Mouse (Mus musculus) intestine, embryonic 14.5 days (tissue): ENCODE measurements around the gene Oas1e. TPM values are rescaled to one million over a fixed set of nuclear protein-coding genes. Genes with fewer than 3 reads are reported as not detected.

Experiments
- ATAC-seq: fragments of 200-750 bp; cut with Nextera tagmentation; replicated peaks from 2 replicates; pipeline ENCODE4 v1.8.0; 2017; ENCODE audit warnings: low read depth, moderate number of reproducible peaks, moderate TSS enrichment, moderate library complexity; ENCODE audit not compliant: low FRiP score, low TSS enrichment
- DNase-seq: peaks from one replicate; pipeline ENCODE4 v3.0.0-alpha.2; 2018; ENCODE audit warnings: low spot score
- H3K27ac ChIP-seq: fragments of 300-500 bp; sonication (generic); 2 replicates; pipeline ENCODE4 v1.5.1; 2014; ENCODE audit warnings: low read depth, mild to moderate bottlenecking, control low read depth
- H3K27me3 ChIP-seq: fragments of 300-500 bp; sonication (generic); replicated peaks from 2 replicates; pipeline ENCODE4 v1.6.1; 2014; ENCODE audit warnings: low read length, control low read depth; ENCODE audit not compliant: control insufficient read depth, insufficient read depth
- H3K36me3 ChIP-seq: fragments of 300-500 bp; sonication (generic); 2 replicates; pipeline ENCODE4 v1.6.1; 2014; ENCODE audit warnings: low read length, control low read depth; ENCODE audit not compliant: control insufficient read depth, insufficient read depth
- H3K4me1 ChIP-seq: fragments of 300-500 bp; sonication (generic); replicated peaks from 2 replicates; pipeline ENCODE4 v1.6.1; 2014; ENCODE audit warnings: low read length, control low read depth, mixed read lengths; ENCODE audit not compliant: control insufficient read depth, insufficient read depth
- H3K4me2 ChIP-seq: fragments of 300-500 bp; sonication (generic); 2 replicates; pipeline ENCODE4 v1.6.1; 2014; ENCODE audit warnings: low read length
- H3K4me3 ChIP-seq: fragments of 300-500 bp; sonication (generic); 2 replicates; pipeline ENCODE4 v1.5.1; 2014; ENCODE audit warnings: low read depth, low read length, control low read depth, mixed read lengths
- H3K9ac ChIP-seq: fragments of 300-500 bp; sonication (generic); 2 replicates; pipeline ENCODE4 v1.6.1; 2014; ENCODE audit warnings: mild to moderate bottlenecking, low read length
- H3K9me3 ChIP-seq: fragments of 300-500 bp; sonication (generic); 2 replicates; pipeline ENCODE4 v1.6.1; 2016; ENCODE audit warnings: low read length, control low read depth; ENCODE audit not compliant: control insufficient read depth
- WGBS: fragments of 180-500 bp; shearing (Covaris S2); extraction: QIAGEN DNeasy Blood & Tissue Kit; methylation state at CpG from one replicate; pipeline ENCODE4 v1.1.7; 2014; 5-methylcytosine and 5-hydroxymethylcytosine counted together
- polyA plus RNA-seq: library from polyadenylated mRNA; unstranded; fragments of >200 nt; fragmentation: Nextera tagmentation; extraction: Ambion mirVana; gene quantifications from 2 replicates; pipeline ENCODE4 v1.2.1, GENCODE M21; 2014

Gene Oas1e
- polyA plus RNA-seq, 1 experiment from 2014 or later = not detected

DNA sequence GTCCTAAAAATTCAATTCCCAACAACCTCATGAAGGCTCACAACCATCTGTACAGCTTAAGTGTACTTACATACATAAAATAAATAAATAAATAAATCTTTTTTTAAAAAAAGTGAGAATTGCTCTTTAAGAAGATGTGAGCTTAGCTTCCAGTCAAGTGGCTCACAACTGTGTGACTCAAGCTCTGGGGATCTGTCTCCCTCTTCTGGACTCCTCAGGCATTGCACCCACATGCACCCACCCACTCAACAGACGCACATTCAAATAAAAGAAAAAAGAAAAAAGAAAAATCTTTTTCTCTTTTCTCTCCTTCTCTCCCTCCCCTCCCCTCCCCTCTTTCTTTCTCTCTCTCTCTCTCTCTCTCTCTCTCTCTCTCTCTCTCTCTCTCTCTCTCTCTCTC lies 13.7 kb downstream of the Oas1e start:
- H3K4me3 ChIP-seq = no peak overlapping the region

DNA sequence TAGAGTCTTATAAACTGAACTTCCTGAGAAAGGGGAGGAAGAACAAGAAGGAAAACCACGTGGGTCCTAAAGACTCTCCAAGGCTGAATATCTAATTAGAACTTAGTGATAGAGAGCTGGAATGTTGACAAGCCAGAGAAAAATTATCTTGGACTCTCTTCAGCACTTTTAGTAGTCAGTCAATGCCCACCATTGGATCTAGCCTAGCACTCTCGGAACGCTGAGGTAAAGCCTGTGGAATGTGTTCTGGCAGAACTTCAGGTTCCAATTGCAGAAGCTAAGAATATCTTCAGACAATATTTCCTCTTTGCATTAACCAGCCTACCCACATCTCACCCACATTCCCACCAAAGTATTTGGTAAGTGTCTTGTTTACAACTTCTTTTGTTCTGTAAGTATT lies 15.4 kb downstream of the Oas1e start:
- DNase-seq (no peak), ATAC-seq (no peak)
- no peaks in the 10 kb centered on the region for H3K4me1 ChIP-seq
- WGBS = 41% methylated on average over 3 of the region's 3 CpGs
- no peak overlapping the region for H3K4me2 ChIP-seq
- H3K36me3 ChIP-seq = no peaks in the 10 kb centered on the region
- no peaks in the 10 kb centered on the region for H3K9me3 ChIP-seq
- H3K27ac ChIP-seq = no peak overlapping the region
- no peak overlapping the region for H3K9ac ChIP-seq
- H3K4me3 ChIP-seq = no peak overlapping the region
- no peaks in the 10 kb centered on the region for H3K27me3 ChIP-seq

More for the DNA sequence above, 13.7 kb downstream of the Oas1e start:
- 78% methylated on average over 1 of the region's 1 CpGs for WGBS
- H3K9me3 ChIP-seq = no peaks in the 10 kb centered on the region
- no peak overlapping the region for H3K27ac ChIP-seq
- H3K4me1 ChIP-seq = no peaks in the 10 kb centered on the region
- H3K9ac ChIP-seq = no peak overlapping the region
- H3K36me3 ChIP-seq = no peaks in the 10 kb centered on the region
- H3K27me3 ChIP-seq = no peaks in the 10 kb centered on the region
- no peak overlapping the region for H3K4me2 ChIP-seq
- DNase-seq = no peak
- no peak for ATAC-seq

DNA sequence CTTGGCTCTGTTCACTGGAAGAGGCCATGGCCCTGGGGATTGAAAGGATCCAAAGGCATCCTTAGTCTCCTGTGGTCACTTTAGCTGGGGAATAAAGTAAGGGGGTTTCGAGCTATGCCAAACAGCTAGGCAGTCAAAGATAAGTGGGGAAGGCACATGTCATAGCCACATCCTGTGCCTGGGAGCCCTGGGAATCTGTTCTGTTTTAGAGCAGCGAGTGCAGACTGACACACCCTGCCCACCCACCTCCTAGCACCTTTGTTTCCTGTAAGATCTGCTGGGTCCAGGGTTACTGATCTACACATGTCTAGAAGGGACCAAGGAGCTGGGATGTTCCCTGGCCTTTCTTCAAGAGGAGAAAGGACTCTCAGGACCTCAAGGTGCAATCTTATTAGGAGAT lies 16.4 kb downstream of the Oas1e start:
- ATAC-seq (no peak), DNase-seq (no peak)
- no peaks in the 10 kb centered on the region for H3K9me3 ChIP-seq
- no peak overlapping the region for H3K27ac ChIP-seq
- no peaks in the 10 kb centered on the region for H3K4me1 ChIP-seq
- H3K4me2 ChIP-seq = no peak overlapping the region
- no peaks in the 10 kb centered on the region for H3K27me3 ChIP-seq
- H3K36me3 ChIP-seq = no peaks in the 10 kb centered on the region
- no peak overlapping the region for H3K9ac ChIP-seq
- no peak overlapping the region for H3K4me3 ChIP-seq
- WGBS = 68% methylated on average over 2 of the region's 2 CpGs

- Histone ChIP-seq H3K36me3 (no peaks in the 10 kb centered on the region), H3K27ac (no peak within 1 kb of the TSS), H3K4me2 (no peak within 1 kb of the TSS), H3K9ac (no peak within 1 kb of the TSS), H3K27me3 (no peaks in the 10 kb centered on the region), H3K4me3 (no peak within 1 kb of the TSS), H3K4me1 (no peaks in the 10 kb centered on the region), H3K9me3 (no peaks in the 10 kb centered on the region)
- WGBS = 70% methylated on average over 9 of the region's 9 CpGs
- no peak for DNase-seq
- no peak for ATAC-seq
Measured at GRCm38 (mm10) chr5:120777478-120777877, 17.9 kb downstream of the Oas1e start, which contains the start of gene Oas3. Gene Oas3, minus strand, starts transcription at chr5:120777661.

DNA sequence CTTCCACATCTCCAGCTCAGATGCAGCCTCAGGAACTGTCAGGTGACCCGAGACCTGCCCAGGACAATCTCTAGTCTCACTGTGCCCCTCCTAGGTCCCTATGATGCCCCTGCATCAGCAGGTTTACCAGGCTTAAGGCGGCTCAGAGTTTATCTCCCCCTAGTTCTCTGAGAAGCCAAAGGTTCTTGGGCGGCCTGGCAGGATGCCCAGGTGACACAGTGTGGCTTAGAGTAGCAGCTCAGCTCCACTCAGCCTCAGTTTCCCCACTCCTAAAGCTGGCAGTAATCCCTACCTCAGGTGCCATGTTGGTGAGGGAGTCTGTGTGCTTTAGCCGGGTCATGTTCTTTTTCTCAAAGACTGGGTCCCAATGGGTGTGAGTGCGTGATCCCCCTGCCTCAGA lies 18.5 kb downstream of the Oas1e start:
- no peaks in the 10 kb centered on the region for H3K27me3 ChIP-seq
- H3K9me3 ChIP-seq = no peaks in the 10 kb centered on the region
- ATAC-seq (no peak), DNase-seq (no peak)
- no peak overlapping the region for H3K27ac ChIP-seq
- H3K4me1 ChIP-seq = no peaks in the 10 kb centered on the region
- H3K36me3 ChIP-seq = no peaks in the 10 kb centered on the region
- H3K4me2 ChIP-seq = no peak overlapping the region
- H3K9ac ChIP-seq = no peak overlapping the region
- 76% methylated on average over 5 of the region's 5 CpGs for WGBS
- no peak overlapping the region for H3K4me3 ChIP-seq

DNA sequence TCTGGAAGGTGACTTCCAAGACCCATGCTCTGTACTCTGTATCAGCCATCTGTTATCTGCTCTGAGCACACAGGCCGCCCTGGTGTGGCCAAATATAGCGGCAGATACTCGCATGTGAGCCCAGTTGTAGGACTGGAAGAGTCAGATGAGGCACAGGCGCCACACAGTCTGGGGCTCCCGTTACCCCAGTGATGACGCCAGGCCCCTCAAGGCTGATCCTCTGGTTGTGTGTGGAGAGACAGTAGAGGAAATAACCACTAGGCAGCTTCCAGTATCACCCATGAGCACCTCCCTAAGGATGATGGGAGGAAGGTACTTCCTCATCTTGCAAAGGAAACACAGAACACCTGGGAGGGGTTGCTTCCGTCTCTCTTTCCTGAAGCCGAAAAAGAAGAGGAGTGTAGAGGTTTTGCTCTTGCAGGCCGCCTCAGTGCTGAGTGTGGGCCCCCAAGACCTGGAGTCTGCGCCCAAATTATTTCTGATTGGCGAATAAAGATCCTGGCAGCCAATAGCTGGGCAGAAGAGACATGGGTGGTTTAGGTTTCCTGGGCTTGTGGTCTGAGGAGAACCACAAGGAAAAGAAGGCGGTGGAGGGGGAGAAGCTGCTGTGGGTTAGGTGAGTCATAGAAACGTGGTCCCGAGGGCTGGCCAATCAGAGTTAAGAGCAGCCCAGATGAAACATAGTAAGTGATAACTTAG lies 19.9 kb downstream of the Oas1e start:
- DNase-seq (no peak), ATAC-seq (no peak)
- Histone ChIP-seq H3K4me2 (no peak overlapping the region), H3K4me1 (no peaks in the 10 kb centered on the region), H3K9ac (no peak overlapping the region), H3K36me3 (no peaks in the 10 kb centered on the region), H3K27ac (no peak overlapping the region), H3K4me3 (no peak overlapping the region), H3K27me3 (no peaks in the 10 kb centered on the region), H3K9me3 (no peaks in the 10 kb centered on the region)
- 72% methylated on average over 14 of the region's 14 CpGs for WGBS

- H3K4me1 ChIP-seq = no peaks in the 10 kb centered on the region
- 63% methylated on average over 3 of the region's 3 CpGs for WGBS
- no peak overlapping the region for H3K27ac ChIP-seq
- H3K4me2 ChIP-seq = no peak overlapping the region
- ATAC-seq (no peak), DNase-seq (no peak)
- H3K36me3 ChIP-seq = no peaks in the 10 kb centered on the region
- no peaks in the 10 kb centered on the region for H3K27me3 ChIP-seq
- no peaks in the 10 kb centered on the region for H3K9me3 ChIP-seq
- no peak overlapping the region for H3K9ac ChIP-seq
- H3K4me3 ChIP-seq = no peak overlapping the region
Measured at GRCm38 (mm10) chr5:120769396-120769795, 25.9 kb downstream of the Oas1e start.

GRCm38 (mm10) chr5:120765010-120765409 lies 30.3 kb downstream of the Oas1e start:
- no peak overlapping the region for H3K9ac ChIP-seq
- H3K27me3 ChIP-seq = no peaks in the 10 kb centered on the region; the same call in 1 of the 2 replicates
- no peak overlapping the region for H3K4me2 ChIP-seq
- H3K36me3 ChIP-seq = no peaks in the 10 kb centered on the region
- H3K9me3 ChIP-seq = no peaks in the 10 kb centered on the region
- no peak overlapping the region for H3K4me3 ChIP-seq
- H3K27ac ChIP-seq = no peak overlapping the region
- ATAC-seq = no peak
- H3K4me1 ChIP-seq = no peaks in the 10 kb centered on the region
- DNase-seq = no peak
- 71% methylated on average over 8 of the region's 8 CpGs for WGBS

- H3K4me1 ChIP-seq = no peaks in the 10 kb centered on the region
Measured at GRCm38 (mm10) chr5:120761901-120762300, 33.4 kb downstream of the Oas1e start.

More at GRCm38 (mm10) chr5:120761901-120762300, 33.4 kb downstream of the Oas1e start:
- no peak for ATAC-seq
- DNase-seq = no peak
- H3K36me3 ChIP-seq = no peaks in the 10 kb centered on the region
- 25% methylated on average over 6 of the region's 6 CpGs for WGBS
- H3K9ac ChIP-seq = no peak overlapping the region
- no peak overlapping the region for H3K27ac ChIP-seq
- no peak overlapping the region for H3K4me2 ChIP-seq
- no peaks in the 10 kb centered on the region; the same call in 1 of the 2 replicates for H3K27me3 ChIP-seq
- no peak overlapping the region for H3K4me3 ChIP-seq
- H3K9me3 ChIP-seq = no peaks in the 10 kb centered on the region
